Mouse (Mus musculus) cerebellum, postnatal 10 days (tissue): ENCODE results near the gene Luc7l2.
"Not testable (repeated sequence)": the region's sequence is repeated elsewhere in the genome, so short reads cannot be mapped to it uniquely, and the experiment has no call there.

Experiments used
- DNase-seq, 2 experiments: peaks; one replicate each; pipeline ENCODE4 v3.0.0; 2021; ENCODE audit warnings: mixed read lengths in 2 of 2

Gene Luc7l2

DNA sequence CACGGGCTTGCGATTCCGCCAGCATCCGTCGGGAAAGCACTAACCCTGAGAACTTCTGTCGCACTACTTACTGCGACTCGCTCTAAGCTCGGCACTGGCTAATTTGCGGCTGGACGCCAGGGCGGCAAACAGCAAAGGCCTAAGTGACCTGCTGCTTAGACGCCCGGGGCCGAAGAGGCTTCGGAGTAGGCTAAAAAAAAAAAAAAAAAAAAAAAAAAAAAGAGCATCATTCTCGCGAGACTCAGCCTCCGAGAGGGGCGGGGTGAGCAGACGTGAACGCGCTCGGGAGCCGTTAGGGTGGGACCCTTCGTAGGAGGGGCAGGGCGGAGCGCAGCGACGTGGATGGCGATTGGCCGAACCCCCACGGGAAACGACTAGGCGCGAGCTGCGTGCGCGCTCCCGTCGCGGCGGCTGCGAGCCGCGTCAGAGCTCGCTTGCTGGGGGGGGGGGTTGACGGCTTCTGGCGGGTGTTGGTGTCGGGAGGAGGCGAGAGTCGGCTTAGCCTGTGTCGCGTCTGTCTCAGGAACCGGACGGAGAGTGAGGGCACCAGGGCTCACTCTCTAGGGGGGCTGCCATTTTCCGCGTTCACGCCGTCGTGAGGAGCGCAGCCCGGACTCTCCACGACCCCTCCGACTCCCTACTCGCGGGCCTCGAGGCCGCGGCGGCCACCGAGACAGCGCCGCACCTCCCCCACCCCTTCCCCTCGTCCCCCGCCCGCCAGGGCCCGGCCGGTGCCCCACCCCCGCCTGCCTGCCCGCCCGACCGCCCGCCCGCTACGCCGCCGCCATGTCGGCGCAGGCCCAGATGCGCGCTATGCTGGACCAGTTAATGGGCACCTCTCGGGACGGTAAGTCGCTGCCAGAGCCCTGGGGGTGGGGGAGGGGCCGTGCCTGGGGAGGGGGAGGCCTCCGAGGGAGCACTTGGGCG lies at the start of gene Luc7l2:
TSS of gene Luc7l2 (plus strand) at position 273 of the 927 bp plus-strand sequence.
- DNase-seq: peak; percentile 99

DNA sequence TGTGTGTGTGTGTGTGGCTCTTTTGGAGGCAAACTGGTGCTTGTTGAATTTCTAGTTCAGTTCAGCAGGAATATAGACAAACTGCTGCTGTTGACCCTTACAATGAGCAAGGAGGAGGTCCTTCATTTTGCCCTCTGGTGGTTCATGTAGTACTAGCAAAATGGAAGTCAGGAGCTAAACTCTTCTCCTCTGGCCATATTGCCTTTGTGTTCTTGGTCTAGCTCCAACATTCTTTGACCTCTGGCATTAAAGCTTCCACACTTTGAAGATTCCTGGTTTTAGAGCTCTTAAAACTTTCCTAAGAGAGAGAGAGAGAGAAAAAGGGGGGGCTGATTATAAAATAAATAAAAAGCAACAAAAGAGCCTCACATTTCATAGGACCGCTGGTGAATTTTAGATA lies 39.0 kb upstream of the Luc7l2 start:
- DNase-seq: no peak

DNA sequence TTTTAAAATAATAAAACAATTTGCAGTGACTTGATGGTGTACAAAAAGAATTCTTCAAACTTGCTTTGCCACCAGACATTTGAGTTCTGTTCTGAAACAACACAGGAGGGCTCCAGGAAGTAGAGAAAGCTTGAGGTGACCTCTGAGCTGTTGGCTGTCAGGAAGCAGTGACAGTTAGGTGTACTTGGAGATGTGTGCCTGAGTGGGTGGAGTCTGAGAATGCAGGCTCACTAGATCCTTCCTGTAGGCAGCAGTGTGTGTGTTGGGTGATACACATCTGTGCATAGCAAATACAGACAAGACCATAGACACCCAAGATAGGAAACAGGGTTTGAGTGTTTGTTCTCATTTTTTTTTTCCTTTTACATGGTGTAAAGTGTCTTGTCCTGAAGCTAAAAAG lies 38.3 kb upstream of the Luc7l2 start:
- DNase-seq: no peak

DNA sequence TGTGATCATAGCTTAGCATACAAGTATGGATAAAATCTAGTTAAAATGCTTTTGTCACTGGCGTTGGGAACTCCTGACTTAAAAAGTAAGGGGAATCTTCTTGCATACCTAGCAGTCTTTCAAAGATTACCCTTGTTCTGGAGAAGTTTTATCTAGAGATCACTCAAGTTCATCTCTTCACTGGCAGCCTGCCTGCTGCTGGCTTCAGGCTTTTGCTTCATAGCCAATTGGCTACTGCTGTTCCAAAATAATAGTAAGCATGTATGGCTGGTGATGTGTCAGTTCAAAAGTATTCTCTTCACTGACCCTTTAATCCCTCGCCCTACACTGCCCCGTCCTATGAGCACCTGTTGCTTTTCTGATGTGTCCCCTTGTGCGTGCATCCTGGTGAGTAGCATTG lies 35.9 kb upstream of the Luc7l2 start:
- peak in 1 of 2 experiments; percentile 16 for DNase-seq

DNA sequence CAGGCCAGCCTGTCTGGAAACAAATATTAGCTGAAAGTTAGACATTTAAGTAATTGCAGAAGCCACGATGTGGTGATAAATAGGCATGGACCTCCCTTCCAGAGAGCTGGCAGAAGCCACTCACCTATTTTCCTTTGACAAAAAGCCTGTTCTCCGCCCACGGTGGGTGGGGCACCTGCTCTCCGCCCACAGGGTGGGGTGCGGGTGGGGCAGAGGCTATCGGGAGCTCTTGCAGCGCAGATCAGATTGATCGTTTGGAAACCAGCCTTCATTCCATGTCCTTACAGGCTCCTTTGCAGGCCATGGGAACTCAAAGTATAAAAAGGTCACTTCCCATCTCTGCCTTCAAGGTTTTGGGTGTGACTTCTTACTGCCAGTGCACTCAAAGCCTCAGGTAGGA lies 27.3 kb upstream of the Luc7l2 start:
- no peak for DNase-seq

DNA sequence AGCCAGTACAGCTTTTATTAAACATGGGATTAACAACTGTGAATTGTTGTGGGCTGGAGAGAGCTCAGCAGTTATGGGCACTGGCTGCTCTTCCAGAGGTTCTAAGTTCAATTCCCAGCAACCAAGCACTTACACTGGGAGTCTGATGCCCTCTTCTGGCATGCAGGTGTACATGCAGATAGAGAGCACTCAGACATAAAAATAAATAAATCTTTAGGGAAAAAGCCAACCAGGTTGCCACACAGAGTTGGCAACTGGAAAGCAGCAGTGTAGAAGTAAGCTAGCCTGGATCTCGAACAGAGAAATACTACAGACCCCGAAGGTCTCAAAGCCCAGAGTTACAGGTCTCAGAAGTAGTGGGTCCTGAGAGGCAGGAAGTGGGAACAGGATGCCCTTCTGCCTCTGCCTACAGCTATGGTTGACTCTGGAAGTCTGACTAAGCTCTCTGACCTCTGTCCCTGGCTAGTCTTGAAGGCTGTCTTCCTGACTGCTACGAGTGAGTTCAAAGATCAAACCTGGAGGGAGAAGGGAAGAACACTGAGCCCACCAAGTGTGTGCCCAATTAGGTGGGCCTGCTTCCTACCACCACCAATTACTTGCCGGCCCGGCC lies 19.8 kb upstream of the Luc7l2 start:
- peak; percentile 18 to 25 for DNase-seq

DNA sequence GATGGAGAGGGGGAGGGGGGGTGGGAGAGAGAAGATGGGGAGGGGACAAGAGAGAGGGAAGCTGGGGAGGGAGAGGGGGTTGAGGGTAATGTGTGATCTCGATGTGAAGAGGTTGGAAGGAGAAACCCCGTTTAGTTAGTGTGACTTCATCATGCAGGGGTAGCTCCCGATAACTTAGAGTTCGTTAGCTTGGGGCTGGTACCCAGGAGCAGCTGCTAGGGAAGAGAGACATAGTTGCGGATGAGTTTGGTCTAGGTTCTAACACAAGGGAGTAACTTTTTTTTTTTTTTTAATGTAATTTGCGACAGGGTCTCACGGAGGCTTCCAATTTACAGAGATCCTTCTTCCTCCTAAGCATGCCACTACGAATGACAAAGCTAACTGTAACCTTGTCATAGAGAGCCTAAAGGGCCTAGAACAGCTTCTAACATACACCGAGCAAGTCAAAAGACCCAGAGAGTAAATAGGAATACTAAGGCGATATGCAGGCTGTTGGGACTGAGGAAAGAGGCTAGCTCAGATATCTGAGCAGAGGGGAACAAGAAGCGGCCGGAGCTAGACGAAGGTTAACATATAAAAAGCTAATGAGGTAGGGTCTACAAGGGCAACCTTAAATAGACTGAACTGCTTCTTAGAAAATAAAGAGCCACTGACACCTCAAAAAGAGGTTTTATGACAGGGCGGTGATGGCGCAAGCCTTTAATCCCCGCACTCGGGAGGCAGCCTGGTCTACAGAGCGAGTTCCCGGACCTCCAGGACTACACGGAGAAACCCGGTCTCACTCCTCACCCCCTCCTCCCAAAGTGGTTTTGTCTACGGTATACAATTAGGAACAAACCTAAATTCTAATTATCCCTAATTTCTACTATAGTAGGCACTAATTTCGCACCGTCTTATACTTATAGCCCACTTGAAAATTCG lies 18.4 kb upstream of the Luc7l2 start:
- DNase-seq: peak in 1 of 2 experiments; percentile 31

DNA sequence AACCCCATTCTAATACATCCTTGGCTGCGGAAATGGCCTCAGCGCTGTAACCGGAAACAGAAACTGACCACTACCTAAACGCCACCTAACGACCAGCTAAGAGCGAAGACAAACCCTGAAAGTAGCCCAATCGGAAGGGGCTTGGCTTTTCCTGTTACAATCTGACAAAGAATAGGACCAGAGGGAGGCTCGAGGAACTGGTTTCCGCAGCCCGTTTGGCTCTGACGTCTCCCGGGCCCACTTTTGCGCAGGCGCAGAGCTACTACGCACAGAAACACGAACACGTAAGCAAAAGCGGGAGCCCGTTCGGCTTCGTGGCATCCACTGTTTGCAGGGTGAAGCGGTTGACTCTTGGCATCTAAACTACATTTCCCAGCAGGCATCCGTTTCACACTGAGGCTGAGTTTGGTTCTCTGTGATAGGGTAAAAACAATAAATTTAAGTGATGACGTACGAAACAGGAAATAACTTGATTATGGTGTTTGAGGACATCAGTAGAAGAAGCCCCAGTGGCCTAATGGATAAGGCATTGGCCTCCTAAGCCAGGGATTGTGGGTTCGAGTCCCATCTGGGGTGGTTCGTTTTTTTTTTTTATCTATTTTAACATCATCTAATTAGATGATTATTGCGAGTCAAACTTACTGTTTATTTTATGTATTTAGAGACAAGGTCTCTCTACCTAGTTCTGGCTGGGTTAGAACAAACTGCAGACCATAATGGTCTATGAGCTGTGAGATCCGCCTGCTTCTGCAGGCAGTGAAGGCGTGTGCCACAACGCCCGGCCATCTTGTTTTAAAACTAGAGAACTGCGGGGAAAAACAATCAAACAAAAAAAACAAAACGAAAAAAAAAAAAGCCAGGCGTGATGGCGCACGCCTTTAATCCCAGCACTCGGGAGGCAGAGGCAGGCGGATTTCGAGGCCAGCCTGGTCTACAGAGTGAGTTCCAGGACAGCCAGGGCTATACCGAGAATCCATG lies 17.4 kb upstream of the Luc7l2 start, which contains the start of gene Fmc1:
TSS of gene Fmc1 (plus strand) at position 75 of the 978 bp plus-strand sequence.
- peak; percentile 98 to 99 for DNase-seq

DNA sequence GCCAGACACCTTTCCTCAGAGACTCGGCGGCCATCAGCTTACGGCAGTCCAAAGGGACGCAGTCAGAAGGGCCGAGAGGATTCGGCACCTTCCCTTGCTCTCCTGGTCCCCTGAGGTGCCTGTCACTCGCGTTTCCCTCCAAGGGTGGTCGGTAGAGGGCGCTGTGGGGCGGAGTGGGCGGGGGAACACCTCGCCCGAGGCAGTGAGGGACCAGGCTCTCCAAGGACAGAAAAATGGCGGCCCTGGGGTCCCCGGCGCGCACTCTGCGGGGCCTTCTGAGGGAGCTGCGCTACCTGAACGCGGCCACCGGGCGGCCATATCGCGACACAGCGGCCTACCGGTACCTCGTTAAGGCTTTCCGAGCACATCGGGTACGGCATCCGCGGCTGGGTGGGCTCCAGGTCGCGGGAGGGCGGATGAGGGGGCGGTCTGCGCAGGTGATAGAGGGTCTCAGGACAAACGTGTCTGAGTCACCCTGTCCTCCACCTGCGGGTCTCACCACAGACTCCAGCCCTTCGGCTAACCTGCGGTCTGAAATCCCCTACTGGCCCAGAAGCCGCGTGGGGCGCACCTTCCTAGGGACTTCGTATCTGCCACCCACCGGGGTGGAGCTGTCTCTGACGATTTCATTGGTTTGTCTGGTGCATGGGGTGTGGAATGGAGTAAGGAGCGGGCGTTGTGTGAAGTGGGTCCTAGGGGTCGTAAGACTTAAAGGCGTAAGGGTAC lies 16.3 kb upstream of the Luc7l2 start:
- DNase-seq: peak; percentile 100

DNA sequence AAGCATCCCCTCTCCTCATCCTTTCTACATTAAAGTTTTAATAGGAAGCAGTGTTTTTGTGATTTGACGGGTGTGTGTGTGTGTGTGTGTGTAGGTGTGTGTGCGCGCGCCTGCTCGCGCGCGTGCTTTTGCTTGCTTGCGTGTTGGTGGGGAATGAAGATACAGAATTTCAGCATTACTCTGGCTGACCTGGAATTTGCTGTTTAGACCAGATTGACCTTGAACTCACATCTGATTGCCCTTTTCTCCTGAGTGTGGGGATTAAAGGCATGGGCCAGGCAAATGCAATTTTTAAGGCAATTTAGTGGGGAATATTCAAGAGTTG lies 15.8 kb upstream of the Luc7l2 start:
- no peak for DNase-seq

DNA sequence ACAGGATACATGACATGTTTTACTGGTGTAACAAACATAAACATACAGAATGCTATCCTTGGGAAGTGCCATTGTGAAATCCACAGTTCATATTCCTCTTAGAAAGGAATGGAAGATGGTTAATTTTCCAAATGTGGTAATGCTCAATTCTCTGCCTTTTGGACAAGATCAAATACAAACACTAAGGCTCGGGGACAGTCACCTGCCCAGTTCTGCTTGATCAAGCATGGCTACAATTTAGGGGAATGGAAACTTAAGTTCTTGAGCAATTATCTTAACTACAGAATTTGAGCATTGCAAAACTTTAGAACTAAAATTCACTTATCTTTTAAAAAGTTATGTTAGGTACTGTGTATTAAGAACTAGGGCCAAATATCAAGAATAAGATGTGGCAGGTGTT lies 15.3 kb upstream of the Luc7l2 start:
- no peak for DNase-seq

DNA sequence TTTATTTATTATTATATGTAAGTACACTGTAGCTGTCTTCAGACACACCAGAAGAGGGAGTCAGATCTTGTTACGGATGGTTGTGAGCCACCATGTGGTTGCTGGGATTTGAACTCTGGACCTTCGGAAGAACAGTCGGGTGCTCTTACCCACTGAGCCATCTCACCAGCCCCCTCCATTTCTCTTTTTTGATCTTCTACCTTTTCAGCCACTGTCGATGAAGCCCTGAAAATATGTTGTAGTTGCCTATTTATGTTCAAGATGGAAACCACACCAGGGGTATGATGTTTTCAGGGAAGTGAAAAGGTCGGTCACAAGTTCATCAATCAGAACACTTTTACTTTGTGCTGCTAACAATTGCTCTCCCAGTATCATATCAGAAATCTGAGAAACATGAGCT lies 7.0 kb upstream of the Luc7l2 start:
- not testable (repeated sequence) for DNase-seq

DNA sequence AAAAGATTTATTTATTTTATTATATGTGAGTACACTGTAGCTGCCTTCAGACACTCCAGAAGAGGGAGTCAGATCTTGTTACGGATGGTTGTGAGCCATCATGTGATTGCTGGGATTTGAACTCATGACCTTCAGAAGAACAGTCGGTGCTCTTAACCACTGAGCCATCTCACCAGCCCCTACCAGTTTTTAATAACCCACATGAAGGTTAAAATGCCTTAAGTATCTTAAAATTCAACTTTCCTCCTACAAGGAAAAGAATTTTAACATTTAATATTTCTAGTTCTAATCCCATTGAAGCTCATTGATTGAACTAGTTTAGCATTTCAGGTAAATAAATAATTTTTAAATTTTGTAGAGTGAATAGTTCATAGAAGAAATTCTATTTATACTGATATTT lies 4.1 kb upstream of the Luc7l2 start:
- DNase-seq: not testable (repeated sequence)

DNA sequence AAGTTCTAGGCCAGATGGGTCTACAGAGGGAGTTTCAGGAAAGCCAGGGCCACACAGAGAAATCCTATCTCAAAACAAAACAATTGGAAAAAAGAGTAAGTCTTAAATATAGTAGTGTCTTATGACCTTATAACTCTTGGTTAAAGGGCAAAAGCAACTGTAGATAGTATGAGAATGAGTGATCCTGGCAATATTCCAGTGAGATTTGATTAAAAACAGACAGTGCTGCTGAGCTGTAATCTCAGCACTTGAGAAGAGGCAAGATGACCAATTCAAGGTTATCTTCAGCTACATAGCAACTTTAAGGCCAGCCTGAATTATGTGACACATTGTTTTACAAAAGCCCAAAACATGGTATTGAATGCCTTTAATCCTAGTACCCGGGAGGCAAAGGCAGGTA lies 3.4 kb upstream of the Luc7l2 start:
- no peak for DNase-seq

DNA sequence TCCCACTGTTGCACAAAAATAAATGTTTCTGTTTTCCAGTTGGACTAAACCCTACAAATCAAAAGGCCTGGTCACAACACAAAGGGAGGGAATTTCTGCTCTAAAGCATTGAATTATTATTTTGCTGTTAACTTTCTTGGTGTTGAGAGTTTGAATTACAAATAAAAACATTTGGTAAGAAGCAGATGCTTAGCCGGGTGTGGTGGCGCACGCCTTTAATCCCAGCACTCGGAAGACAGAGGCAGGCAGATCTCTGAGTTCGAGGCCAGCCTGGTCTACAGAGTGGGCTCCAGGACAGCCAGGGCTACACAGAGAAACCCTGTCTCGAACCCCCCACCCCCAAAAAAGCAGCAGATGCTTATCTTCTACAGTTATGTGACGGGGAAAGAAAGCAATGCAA lies 2.5 kb upstream of the Luc7l2 start:
- DNase-seq: not testable (repeated sequence)

DNA sequence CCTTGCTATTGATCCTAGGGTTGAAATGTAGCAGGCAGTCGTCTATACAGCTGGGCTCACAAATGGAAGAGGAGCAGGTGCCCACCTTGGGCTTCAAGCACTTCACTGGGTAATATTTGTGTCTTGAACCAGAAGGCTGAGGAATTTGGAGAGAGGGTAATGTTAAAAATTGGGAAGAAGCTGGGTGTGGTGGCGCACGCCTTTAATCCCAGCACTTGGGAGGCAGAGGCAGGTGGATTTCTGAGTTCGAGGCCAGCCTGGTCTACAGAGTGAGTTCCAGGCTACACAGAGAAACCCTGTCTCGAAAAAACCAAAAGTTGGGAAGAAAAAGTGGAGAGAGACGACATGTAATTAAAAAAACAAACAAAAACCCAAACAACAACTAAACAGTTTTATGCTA lies 1.3 kb upstream of the Luc7l2 start:
- not testable (repeated sequence) for DNase-seq

DNA sequence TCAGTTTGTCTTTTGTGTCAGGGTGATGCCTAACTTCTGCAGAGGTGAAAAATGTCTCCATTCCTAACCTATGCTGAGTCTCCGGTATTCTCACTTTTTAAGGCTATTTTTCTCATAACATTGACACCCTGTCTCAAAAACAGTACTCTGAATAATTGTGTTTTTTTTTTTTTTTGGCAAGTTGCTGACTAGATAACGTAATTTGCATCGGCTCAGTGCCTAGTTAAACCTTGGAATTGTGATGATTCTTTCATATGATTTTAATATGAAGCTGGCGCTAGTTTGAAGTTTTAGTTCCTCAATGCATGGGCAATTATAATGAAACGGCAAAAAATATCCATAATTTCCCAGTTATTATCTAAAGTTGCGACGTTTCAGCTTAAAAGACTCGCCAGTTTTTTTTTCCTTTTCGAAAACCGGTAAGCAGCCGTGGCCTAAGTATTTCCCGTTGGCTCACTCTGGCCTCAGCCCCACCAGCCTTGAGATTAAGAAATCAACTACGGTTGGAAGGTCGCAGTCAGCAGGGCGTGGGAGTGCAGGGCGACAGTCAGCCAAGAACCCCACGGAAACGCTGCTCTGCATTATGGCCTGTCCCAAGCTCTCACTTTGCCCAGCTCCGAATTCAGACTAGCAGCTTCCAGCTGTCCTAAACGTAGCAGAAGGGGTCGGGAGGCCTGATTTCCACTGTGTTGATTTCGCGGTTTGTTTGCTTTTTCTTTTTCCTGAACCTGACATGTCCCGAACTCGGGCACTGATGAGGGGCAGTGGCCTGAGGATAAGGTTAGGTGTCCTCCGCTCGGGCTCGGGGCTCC lies 678 bp upstream of the Luc7l2 start:
- DNase-seq: peak; percentile 86

DNA sequence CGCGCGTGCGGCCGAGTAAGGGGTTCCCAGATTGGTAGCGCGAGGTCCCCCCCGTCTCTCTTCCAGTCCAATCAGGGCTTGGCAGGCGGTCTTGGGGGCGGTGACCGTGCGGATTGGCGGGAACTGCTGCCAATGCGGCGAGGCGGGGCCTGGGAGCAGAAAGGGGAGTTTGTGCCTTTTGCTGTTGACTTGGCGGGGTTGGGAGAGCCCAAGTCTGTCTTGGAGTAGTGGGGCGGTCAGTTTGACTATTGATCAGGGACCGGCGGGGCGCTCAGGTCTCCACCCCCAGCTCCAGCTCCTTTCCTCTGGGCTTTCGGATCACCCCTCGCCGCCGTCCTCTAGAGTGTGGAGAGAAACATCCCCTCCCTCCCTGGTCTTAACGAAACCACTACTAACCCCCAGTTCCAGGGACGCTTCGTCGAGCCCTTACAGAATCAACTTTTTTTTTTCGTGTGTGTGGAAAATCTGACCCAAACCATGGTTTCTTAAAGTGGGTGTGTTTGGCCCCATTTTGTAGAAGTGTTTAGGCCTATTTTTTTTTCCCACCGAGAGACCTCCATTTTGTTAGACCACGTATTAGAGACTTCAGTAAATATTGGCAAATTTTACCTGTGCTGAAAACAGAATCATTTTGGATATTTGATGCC lies 978 bp downstream of the Luc7l2 start:
- DNase-seq: peak; percentile 100

DNA sequence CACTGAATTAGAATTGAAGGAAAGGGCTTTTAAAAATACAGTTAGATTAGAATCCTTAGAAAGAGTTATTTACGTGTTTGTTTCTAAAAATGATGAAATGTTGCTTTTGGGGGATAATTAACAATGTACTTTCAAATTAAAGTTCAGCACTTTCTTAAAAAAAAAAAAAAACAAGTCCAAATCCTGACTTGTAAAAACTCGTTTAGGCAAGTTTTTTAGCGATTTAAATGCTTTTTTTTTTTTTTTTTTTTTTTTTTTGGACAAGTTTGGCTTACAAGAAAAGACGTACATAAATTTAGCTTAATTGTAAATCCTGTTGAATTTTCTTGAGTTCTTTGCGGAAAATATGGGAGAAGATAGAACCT lies 1.5 kb downstream of the Luc7l2 start:
- DNase-seq: no peak

DNA sequence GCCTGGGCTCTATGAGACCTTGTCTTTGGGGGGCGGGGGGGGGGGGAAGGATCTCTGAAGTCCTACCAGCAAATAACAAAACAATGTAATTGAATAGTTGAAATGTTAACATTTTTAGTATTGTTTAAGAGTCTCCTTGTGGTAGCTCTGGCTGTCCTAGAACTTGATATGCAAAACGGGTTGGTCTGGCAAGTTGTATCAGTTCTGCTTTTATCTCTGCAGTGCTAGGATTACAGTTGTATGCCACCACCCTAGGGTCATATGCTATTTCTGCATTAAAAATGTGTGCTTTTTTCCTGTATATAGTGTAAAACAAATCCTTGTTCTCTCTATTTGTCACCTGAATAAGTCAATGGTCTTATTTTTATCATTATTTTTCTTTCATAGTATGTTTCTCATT lies 25.0 kb downstream of the Luc7l2 start:
- no peak for DNase-seq
